In the genomic region with DNA sequence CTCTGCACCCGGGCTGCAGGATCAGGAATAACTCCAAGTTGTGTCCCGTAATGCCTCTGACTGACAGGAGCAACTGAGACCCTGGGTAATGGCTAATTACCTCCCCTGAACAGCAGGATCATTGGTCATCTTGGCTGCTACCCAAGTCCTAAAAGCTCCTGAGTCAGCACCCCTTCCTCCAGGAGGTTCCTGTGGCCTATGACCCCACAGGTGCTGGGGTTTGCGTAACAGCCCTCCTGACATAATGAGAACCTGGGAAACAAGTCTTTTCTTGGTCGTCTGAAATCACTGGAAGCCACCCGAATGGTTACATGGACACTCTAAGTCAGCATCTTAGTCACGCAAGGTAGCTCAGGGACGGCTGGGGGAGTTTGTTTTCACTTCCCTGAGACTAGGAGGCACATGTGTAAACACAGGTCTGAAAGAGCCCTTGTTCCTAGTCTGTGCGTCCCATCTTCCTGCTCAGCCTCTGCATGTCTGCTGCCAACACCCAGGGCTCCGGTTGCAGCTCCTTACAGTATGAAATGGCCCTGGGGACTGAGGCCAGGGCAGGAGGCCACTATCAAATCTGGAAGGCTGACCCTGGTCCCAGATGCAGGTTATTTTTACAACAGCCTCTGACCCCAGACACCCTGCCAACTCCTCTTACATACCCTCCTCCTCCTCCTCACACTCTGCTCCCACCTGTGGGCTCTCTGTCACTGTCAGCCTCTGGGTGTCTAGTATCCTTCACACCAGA, we compare ENCODE assay signal across 9 mouse cellular contexts.
DNase-seq lines count a peak whose midpoint lies in the region; ATAC-seq and TF ChIP-seq lines count a peak whose summit lies in the region.
"Had no signal": no experiment of that assay in that cellular context is flagged by ENCODE, and none has a peak within 500 bp of the region (broad histone marks: within the 10 kb centered on the region; RNA-seq: fewer than 3 reads in every experiment).

No protein-coding gene starts in this region.

- TF ChIP-seq EP300 in stomach, postnatal 0 days (optimal IDR thresholded peaks at IDR 0.05): no peak

- no peak overlapping the region for H3K4me3 ChIP-seq in lung, embryonic 16.5 days (ENCODE audit: low read length)
- no peak overlapping the region for H3K4me3 ChIP-seq in lung, adult 2 months (replicated peaks; ENCODE audit: extremely low read depth, low read depth, low read length)
- H3K4me3 ChIP-seq in gastrocnemius, adult 2 months: peak overlapping the region; percentile 34
- no peak overlapping the region for H3K4me3 ChIP-seq in stomach, postnatal 0 days (ENCODE audit: low read depth, low read length)
- H3K4me3 ChIP-seq: lung, embryonic 15.5 days had no signal

- H3K9me3 ChIP-seq in lung, embryonic 16.5 days (ENCODE audit: control insufficient read depth, low read length): no peaks in the 10 kb centered on the region
- H3K9me3 ChIP-seq in stomach, postnatal 0 days (ENCODE audit: control insufficient read depth, low read length): no peaks in the 10 kb centered on the region
- H3K9me3 ChIP-seq: lung, embryonic 15.5 days had no signal

- ATAC-seq in lung, embryonic 16.5 days (ENCODE audit: low read depth): peak; percentile 26; the same call in 1 of the 2 replicates
- ATAC-seq in stomach, postnatal 0 days (ENCODE audit: low FRiP score, low TSS enrichment): peak; percentile 75

- H3K4me1 ChIP-seq in lung, embryonic 16.5 days (replicated peaks; ENCODE audit: control insufficient read depth, insufficient read depth, low read length): peaks cover 6% of the 10 kb centered on the region
- H3K4me1 ChIP-seq in lung, adult 2 months (ENCODE audit: control insufficient read depth, insufficient read depth, low read length): peaks cover 7% of the 10 kb centered on the region
- no peaks in the 10 kb centered on the region for H3K4me1 ChIP-seq in stomach, postnatal 0 days (replicated peaks; ENCODE audit: control insufficient read depth, insufficient read depth)

- 30% methylated on average over 9 of the region's 9 CpGs for WGBS in lung, embryonic 16.5 days
- 46% methylated on average over 9 of the region's 9 CpGs for WGBS in lung, adult 2 months
- WGBS in stomach, postnatal 0 days: 33% methylated on average over 9 of the region's 9 CpGs

- no peak for TF ChIP-seq POLR2A in lung, adult 2 months (IDR thresholded peaks at IDR 0.05; ENCODE audit: borderline replicate concordance, extremely low read depth, low read depth, low read length)

- DNase-seq in lung, adult 2 months: no peak
- peak; percentile 89 for DNase-seq in gastrocnemius, adult 2 months
- DNase-seq in kidney, postnatal 36 days: peak; percentile 87 to 92
- peak; percentile 43 for DNase-seq in stomach, postnatal 0 days (ENCODE audit: low spot score)
- DNase-seq in spleen, adult 12 weeks (ENCODE audit: low spot score): no peak
- no peak for DNase-seq in thymus, postnatal 4 days
- DNase-seq in retina, embryonic 14.5 days (ENCODE audit: low spot score): no peak

- no peaks in the 10 kb centered on the region for H3K36me3 ChIP-seq in lung, embryonic 16.5 days (ENCODE audit: control insufficient read depth, insufficient read depth, low read length)
- no peaks in the 10 kb centered on the region for H3K36me3 ChIP-seq in stomach, postnatal 0 days (ENCODE audit: control insufficient read depth, insufficient read depth, low read length)
- H3K36me3 ChIP-seq: lung, embryonic 15.5 days had no signal

- no peaks in the 10 kb centered on the region for H3K27me3 ChIP-seq in lung, embryonic 16.5 days (ENCODE audit: control insufficient read depth, insufficient read depth, low read depth, low read length)
- H3K27me3 ChIP-seq in stomach, postnatal 0 days (ENCODE audit: control insufficient read depth, insufficient read depth, low read length): no peaks in the 10 kb centered on the region
- H3K27me3 ChIP-seq: lung, embryonic 15.5 days had no signal

- H3K4me2 ChIP-seq in lung, embryonic 16.5 days (ENCODE audit: low read depth, low read length): no peak overlapping the region
- no peak overlapping the region for H3K4me2 ChIP-seq in stomach, postnatal 0 days (replicated peaks; ENCODE audit: low read depth)
- H3K4me2 ChIP-seq: lung, embryonic 15.5 days had no signal

- H3K27ac ChIP-seq in lung, embryonic 16.5 days (ENCODE audit: low read length): no peak overlapping the region
- H3K27ac ChIP-seq in gastrocnemius, adult 2 months: peak overlapping the region; percentile 82
- 0 out of 2 replicates have a peak overlapping the region, but pooled peaks have one; percentile 8 for H3K27ac ChIP-seq in stomach, postnatal 0 days (replicated peaks)

- H3K9ac ChIP-seq in lung, embryonic 16.5 days (ENCODE audit: low read length): no peak overlapping the region
- H3K9ac ChIP-seq in stomach, postnatal 0 days (ENCODE audit: low read length): no peak overlapping the region
- H3K9ac ChIP-seq: lung, embryonic 15.5 days had no signal

- no peak for TF ChIP-seq CTCF in lung, adult 2 months (IDR thresholded peaks at IDR 0.05; ENCODE audit: insufficient read depth, low read length)
- no peak for TF ChIP-seq CTCF in gastrocnemius, adult 2 months (IDR thresholded peaks at IDR 0.05)
- TF ChIP-seq CTCF in stomach, postnatal 0 days (IDR thresholded peaks at IDR 0.05; ENCODE audit: low read depth): no peak

- intact Hi-C loops in gastrocnemius, adult 2 months (cut with DNase I): loop anchor here (1.0 to 2.0 kb wide), 2 partner anchors 69 to 140 kb away; no protein-coding TSS in a partner anchor

Comparison
In these comparisons a context has a peak if more than half of its experiments do, and no peak if none do; other contexts are left out.
1. DNase-seq: peak in gastrocnemius, adult 2 months (single experiment), kidney, postnatal 36 days (2 of 2) and stomach, postnatal 0 days (single experiment); none in lung, adult 2 months (single experiment), spleen, adult 12 weeks (single experiment), thymus, postnatal 4 days (single experiment) and retina, embryonic 14.5 days (single experiment).